Mouse (Mus musculus) liver, embryonic 12.5 days (tissue): ENCODE results near the gene Ly75. TPM values are rescaled to one million over a fixed set of nuclear protein-coding genes. Genes with fewer than 3 reads are reported as not detected.

Source experiments
- ATAC-seq: fragments of 200-750 bp; cut with Nextera tagmentation; 2 replicates; pipeline ENCODE4 v1.8.0; 2017; ENCODE audit warnings: moderate number of reproducible peaks, mild to moderate bottlenecking, moderate library complexity
- H3K27ac ChIP-seq: fragments of 300-500 bp; sonication (generic); 2 replicates; pipeline ENCODE4 v1.5.1; 2016; ENCODE audit warnings: mild to moderate bottlenecking
- H3K27me3 ChIP-seq: fragments of 300-500 bp; sonication (generic); replicated peaks from 2 replicates; pipeline ENCODE4 v1.6.1; 2016; ENCODE audit warnings: mild to moderate bottlenecking, moderate library complexity
- H3K36me3 ChIP-seq: fragments of 300-500 bp; sonication (generic); 2 replicates; pipeline ENCODE4 v1.6.1; 2016; ENCODE audit warnings: mild to moderate bottlenecking, moderate library complexity
- H3K4me1 ChIP-seq: fragments of 300-500 bp; sonication (generic); 2 replicates; pipeline ENCODE4 v1.6.1; 2016
- H3K4me2 ChIP-seq: fragments of 300-500 bp; sonication (generic); 2 replicates; pipeline ENCODE4 v1.6.1; 2016; ENCODE audit warnings: mild to moderate bottlenecking, moderate library complexity
- H3K4me3 ChIP-seq: fragments of 300-500 bp; sonication (generic); 2 replicates; pipeline ENCODE4 v1.5.1; 2016; ENCODE audit warnings: mild to moderate bottlenecking, moderate library complexity
- H3K9ac ChIP-seq: fragments of 300-500 bp; sonication (generic); 2 replicates; pipeline ENCODE4 v1.6.1; 2016; ENCODE audit warnings: mild to moderate bottlenecking, moderate library complexity
- H3K9me3 ChIP-seq: fragments of 300-500 bp; sonication (generic); replicated peaks from 2 replicates; pipeline ENCODE4 v1.6.1; 2016; ENCODE audit warnings: mild to moderate bottlenecking, moderate library complexity
- WGBS: fragments of 180-500 bp; shearing (Covaris S2); methylation state at CpG from one replicate; pipeline ENCODE4 v1.1.7; 2016; ENCODE audit not compliant: insufficient replicate concordance; 5-methylcytosine and 5-hydroxymethylcytosine counted together
- polyA plus RNA-seq: library from polyadenylated mRNA; unstranded; fragments of >200 nt; fragmentation: Nextera tagmentation; extraction: Ambion mirVana; gene quantifications from 2 replicates; pipeline ENCODE4 v1.2.1, GENCODE M21; 2016

Gene Ly75
- polyA plus RNA-seq, 1 experiment from 2014 or later: 6.4 TPM

GRCm38 (mm10) chr2:60291381-60291780 lies 91.7 kb downstream of the Ly75 start:
- Histone ChIP-seq H3K4me2 (no peak overlapping the region), H3K4me3 (no peak overlapping the region), H3K9me3 (no peaks in the 10 kb centered on the region), H3K4me1 (no peaks in the 10 kb centered on the region; the same call in 1 of the 2 replicates), H3K36me3 (no peaks in the 10 kb centered on the region), H3K27me3 (no peaks in the 10 kb centered on the region), H3K9ac (no peak overlapping the region), H3K27ac (no peak overlapping the region)
- ATAC-seq: no peak
- WGBS: 78% methylated on average over 4 of the region's 4 CpGs

- Histone ChIP-seq H3K27me3 (peaks cover 16% of the 10 kb centered on the region), H3K36me3 (no peaks in the 10 kb centered on the region), H3K4me3 (no peak overlapping the region), H3K4me1 (no peaks in the 10 kb centered on the region; the same call in 1 of the 2 replicates), H3K9ac (no peak overlapping the region), H3K27ac (no peak overlapping the region), H3K4me2 (no peak overlapping the region), H3K9me3 (no peaks in the 10 kb centered on the region)
- 45% methylated on average over 1 of the region's 1 CpGs for WGBS
- ATAC-seq: no peak
These were observed 93.7 kb downstream of the Ly75 start for GRCm38 (mm10) chr2:60289451-60289850.

- Histone ChIP-seq H3K9ac (no peak overlapping the region), H3K27ac (no peak overlapping the region), H3K9me3 (no peaks in the 10 kb centered on the region), H3K4me3 (no peak overlapping the region), H3K27me3 (peaks cover 24% of the 10 kb centered on the region), H3K4me2 (no peak overlapping the region), H3K36me3 (no peaks in the 10 kb centered on the region), H3K4me1 (peaks cover 4% of the 10 kb centered on the region)
- 16% methylated on average over 4 of the region's 4 CpGs for WGBS
- ATAC-seq: no peak
These were observed 94.5 kb downstream of the Ly75 start for GRCm38 (mm10) chr2:60288606-60289005.

GRCm38 (mm10) chr2:60285107-60285617 lies 97.9 kb downstream of the Ly75 start:
- no peak for ATAC-seq
- peaks cover 36% of the 10 kb centered on the region for H3K27me3 ChIP-seq
- H3K4me2 ChIP-seq: no peak overlapping the region
- 77% methylated on average over 8 of the region's 8 CpGs for WGBS
- H3K27ac ChIP-seq: no peak overlapping the region
- no peak overlapping the region for H3K4me3 ChIP-seq
- peaks cover 12% of the 10 kb centered on the region for H3K4me1 ChIP-seq
- no peaks in the 10 kb centered on the region for H3K9me3 ChIP-seq
- H3K36me3 ChIP-seq: no peaks in the 10 kb centered on the region
- H3K9ac ChIP-seq: no peak overlapping the region

- Histone ChIP-seq H3K27ac (peak within 1 kb of the TSS; percentile 68), H3K4me3 (peak within 1 kb of the TSS; percentile 52), H3K4me2 (peak within 1 kb of the TSS; percentile 68), H3K36me3 (no peaks in the 10 kb centered on the region), H3K9ac (peak within 1 kb of the TSS; percentile 32), H3K27me3 (peaks cover 36% of the 10 kb centered on the region), H3K9me3 (no peaks in the 10 kb centered on the region), H3K4me1 (peaks cover 12% of the 10 kb centered on the region)
- ATAC-seq: no peak
- whole genome bisulfite sequencing: 41% methylated on average over 4 of the region's 4 CpGs
These were observed 98.7 kb downstream of the Ly75 start, which contains the start of gene Cd302 for GRCm38 (mm10) chr2:60284467-60284821. Gene Cd302, minus strand, starts transcription at chr2:60284488.

- peaks cover 36% of the 10 kb centered on the region for H3K27me3 ChIP-seq
- peak overlapping the region; percentile 52 for H3K4me3 ChIP-seq
- H3K27ac ChIP-seq: peak overlapping the region; percentile 68
- no peaks in the 10 kb centered on the region for H3K9me3 ChIP-seq
- peak; percentile 48 for ATAC-seq
- H3K36me3 ChIP-seq: no peaks in the 10 kb centered on the region
- peak overlapping the region; percentile 68 for H3K4me2 ChIP-seq
- H3K9ac ChIP-seq: peak overlapping the region; percentile 32
- peaks cover 12% of the 10 kb centered on the region for H3K4me1 ChIP-seq
- 1% methylated on average over 42 of the region's 42 CpGs for WGBS
These were observed 99.2 kb downstream of the Ly75 start for GRCm38 (mm10) chr2:60283751-60284466.

GRCm38 (mm10) chr2:60283208-60283750 lies 99.8 kb downstream of the Ly75 start:
- Histone ChIP-seq H3K27ac (peak overlapping the region; percentile 68), H3K9me3 (no peaks in the 10 kb centered on the region), H3K36me3 (no peaks in the 10 kb centered on the region), H3K4me3 (peak overlapping the region; percentile 52), H3K27me3 (peaks cover 36% of the 10 kb centered on the region), H3K9ac (peak overlapping the region; percentile 32), H3K4me1 (peaks cover 12% of the 10 kb centered on the region), H3K4me2 (peak overlapping the region; percentile 68)
- ATAC-seq: no peak; the same call in 1 of the 2 replicates
- WGBS: 21% methylated on average over 9 of the region's 9 CpGs

GRCm38 (mm10) chr2:60282625-60283024 lies 100.5 kb downstream of the Ly75 start:
- no peaks in the 10 kb centered on the region for H3K36me3 ChIP-seq
- H3K9ac ChIP-seq: no peak overlapping the region
- H3K4me3 ChIP-seq: peak overlapping the region; percentile 52; the same call in 1 of the 2 replicates
- H3K27ac ChIP-seq: no peak overlapping the region
- peaks cover 12% of the 10 kb centered on the region; the same call in 1 of the 2 replicates for H3K4me1 ChIP-seq
- H3K9me3 ChIP-seq: no peaks in the 10 kb centered on the region
- 55% methylated on average over 4 of the region's 4 CpGs for WGBS
- H3K4me2 ChIP-seq: peak overlapping the region; percentile 68
- ATAC-seq: 0 out of 2 replicates have a peak, but pooled peaks have one; percentile 9
- peaks cover 36% of the 10 kb centered on the region for H3K27me3 ChIP-seq

GRCm38 (mm10) chr2:60278627-60279026 lies 104.5 kb downstream of the Ly75 start:
- Histone ChIP-seq H3K27ac (no peak overlapping the region), H3K9me3 (no peaks in the 10 kb centered on the region), H3K27me3 (peaks cover 11% of the 10 kb centered on the region), H3K4me3 (no peak overlapping the region), H3K4me1 (peaks cover 9% of the 10 kb centered on the region; the same call in 1 of the 2 replicates), H3K4me2 (no peak overlapping the region), H3K36me3 (peaks cover 8% of the 10 kb centered on the region; the same call in 1 of the 2 replicates), H3K9ac (no peak overlapping the region)
- 37% methylated on average over 4 of the region's 4 CpGs for whole genome bisulfite sequencing
- ATAC-seq: no peak

GRCm38 (mm10) chr2:60269856-60270479 lies 113.1 kb downstream of the Ly75 start:
- no peaks in the 10 kb centered on the region for H3K9me3 ChIP-seq
- ATAC-seq: no peak

GRCm38 (mm10) chr2:60267567-60267966 lies 115.5 kb downstream of the Ly75 start:
- Histone ChIP-seq H3K4me1 (no peaks in the 10 kb centered on the region; the same call in 1 of the 2 replicates), H3K9me3 (no peaks in the 10 kb centered on the region), H3K4me2 (no peak overlapping the region), H3K36me3 (peaks cover 13% of the 10 kb centered on the region; the same call in 1 of the 2 replicates), H3K27me3 (no peaks in the 10 kb centered on the region), H3K4me3 (no peak overlapping the region), H3K27ac (no peak overlapping the region), H3K9ac (no peak overlapping the region)
- whole genome bisulfite sequencing: 50% methylated on average over 1 of the region's 1 CpGs
- no peak for ATAC-seq

More at GRCm38 (mm10) chr2:60269856-60270479, 113.1 kb downstream of the Ly75 start:
- Histone ChIP-seq H3K4me3 (no peak overlapping the region), H3K27ac (no peak overlapping the region), H3K36me3 (peaks cover 20% of the 10 kb centered on the region; the same call in 1 of the 2 replicates), H3K4me2 (no peak overlapping the region), H3K4me1 (no peaks in the 10 kb centered on the region; the same call in 1 of the 2 replicates), H3K27me3 (no peaks in the 10 kb centered on the region), H3K9ac (no peak overlapping the region)
- 83% methylated on average over 14 of the region's 14 CpGs for whole genome bisulfite sequencing
